Mouse (Mus musculus): ENCODE measurements around the gene Eif3k. TPM values are rescaled to one million over a fixed set of nuclear protein-coding genes. Genes with fewer than 3 reads are reported as not detected.

Gene Eif3k
- polyA plus RNA-seq, 1 experiment from 2014 or later, result 331 TPM

DNA sequence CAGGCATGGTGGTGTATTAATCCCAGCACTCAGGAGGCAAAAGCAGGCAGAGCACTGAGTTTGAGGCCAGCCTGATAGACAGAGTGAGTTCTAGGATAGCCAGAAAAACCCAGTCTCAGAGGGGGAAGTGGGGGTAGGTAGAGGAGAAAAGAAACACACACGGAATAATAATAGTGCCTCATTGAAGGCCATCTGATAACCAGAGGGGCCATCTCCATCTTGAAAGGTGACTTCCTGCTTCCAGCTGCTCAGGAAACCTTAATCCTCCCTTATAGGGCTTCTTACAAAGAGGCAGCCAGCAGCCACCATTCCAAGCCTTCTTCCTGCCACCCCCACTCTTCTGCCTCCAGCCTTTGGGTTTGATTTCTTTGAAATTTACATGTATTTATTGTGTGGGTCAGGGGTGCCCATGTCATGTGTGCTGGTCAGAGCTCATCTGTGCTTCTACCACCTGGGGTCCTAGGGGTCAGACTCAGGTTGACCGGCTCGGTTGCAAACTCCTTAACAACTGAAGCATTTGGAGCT, 18.2 kb downstream of the Eif3k start:
- no peak for ATAC-seq (ENCODE audit: low FRiP score)
- WGBS, result 76% methylated on average over 3 of the region's 3 CpGs
- no peaks in the 10 kb centered on the region for H3K27me3 ChIP-seq
- no peak overlapping the region for H3K27ac ChIP-seq
- H3K9me3 ChIP-seq (replicated peaks), result no peaks in the 10 kb centered on the region
- peaks cover 33% of the 10 kb centered on the region for H3K4me1 ChIP-seq
- no peak overlapping the region for H3K4me2 ChIP-seq (replicated peaks)
- no peak overlapping the region for H3K9ac ChIP-seq
- no peak overlapping the region for H3K4me3 ChIP-seq
- H3K36me3 ChIP-seq, result no peaks in the 10 kb centered on the region

GRCm38 (mm10) chr7:28961927-28962670, 19.6 kb downstream of the Eif3k start, which contains the start of gene Actn4:
TSS of gene Actn4 (minus strand) at chr7:28962340.
- no peaks in the 10 kb centered on the region for H3K36me3 ChIP-seq
- peaks cover 42% of the 10 kb centered on the region for H3K4me1 ChIP-seq
- H3K9me3 ChIP-seq (replicated peaks), result no peaks in the 10 kb centered on the region
- peak within 1 kb of the TSS; percentile 89 for H3K4me2 ChIP-seq (replicated peaks)
- ATAC-seq (ENCODE audit: low FRiP score), result peak; percentile 92
- peak within 1 kb of the TSS; percentile 96 for H3K4me3 ChIP-seq
- peak within 1 kb of the TSS; percentile 88 for H3K27ac ChIP-seq
- no peaks in the 10 kb centered on the region for H3K27me3 ChIP-seq
- H3K9ac ChIP-seq, result peak within 1 kb of the TSS; percentile 98
- whole genome bisulfite sequencing, result under 1% methylated on average over 75 of the region's 76 CpGs

DNA sequence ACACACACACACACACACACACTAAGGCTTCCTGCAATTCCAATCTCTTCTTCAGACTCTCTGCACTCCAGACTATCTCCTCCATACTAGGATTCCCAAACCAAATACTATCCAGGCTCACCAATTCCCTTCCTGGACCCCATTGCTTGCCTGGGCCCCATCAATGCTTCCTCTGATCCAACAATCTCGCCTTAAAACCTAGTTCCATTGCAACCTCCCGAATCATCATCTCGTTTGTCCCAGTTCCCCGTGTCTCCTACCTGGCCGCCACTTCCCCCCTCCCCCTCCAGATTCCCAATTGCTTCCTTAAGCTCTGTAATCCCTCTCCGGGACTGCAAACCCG, 20.1 kb downstream of the Eif3k start:
- Histone ChIP-seq H3K9ac (peak overlapping the region; percentile 98), H3K27me3 (no peaks in the 10 kb centered on the region), H3K4me1 (peaks cover 42% of the 10 kb centered on the region), H3K9me3 (replicated peaks) (no peaks in the 10 kb centered on the region), H3K36me3 (no peaks in the 10 kb centered on the region), H3K4me2 (replicated peaks) (peak overlapping the region; percentile 89), H3K4me3 (peak overlapping the region; percentile 96), H3K27ac (peak overlapping the region; percentile 88)
- under 1% methylated on average over 7 of the region's 7 CpGs for WGBS
- ATAC-seq (ENCODE audit: low FRiP score), result no peak

DNA sequence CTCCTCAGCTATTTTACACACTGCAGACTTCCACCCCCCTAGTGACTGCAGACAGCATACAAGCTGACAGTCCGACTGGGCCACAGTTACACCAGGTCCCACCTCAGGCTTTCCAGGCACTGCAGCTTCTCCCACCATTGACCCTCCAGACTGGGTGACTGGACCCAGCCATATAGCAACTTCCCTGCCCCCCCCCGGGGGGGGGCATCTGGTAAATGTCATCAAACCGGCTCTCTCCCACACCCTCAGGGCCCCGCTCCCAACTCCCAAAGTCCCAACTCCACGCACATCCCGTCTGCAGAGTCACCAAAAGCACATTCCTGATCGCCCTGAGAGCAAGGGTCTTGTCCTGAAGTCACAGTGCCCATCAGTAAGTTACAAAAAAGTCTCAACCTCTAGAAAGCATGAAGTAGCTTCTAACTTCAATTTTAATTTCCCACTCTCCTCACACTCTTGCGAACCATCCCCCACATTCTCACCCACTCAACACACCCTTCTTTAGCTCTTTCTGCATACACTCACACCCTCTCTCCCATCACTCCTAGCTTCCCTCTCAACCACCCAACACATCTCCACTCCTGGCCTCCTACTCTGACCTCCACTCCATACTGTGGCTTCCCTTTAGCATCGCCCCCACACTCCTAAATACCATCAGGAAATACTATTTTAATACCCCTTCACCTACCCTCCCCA, 21.2 kb downstream of the Eif3k start:
- Histone ChIP-seq H3K27me3 (no peaks in the 10 kb centered on the region), H3K4me3 (peak overlapping the region; percentile 96), H3K4me1 (peaks cover 45% of the 10 kb centered on the region), H3K9ac (peak overlapping the region; percentile 98), H3K9me3 (replicated peaks) (no peaks in the 10 kb centered on the region), H3K36me3 (no peaks in the 10 kb centered on the region), H3K4me2 (replicated peaks) (peak overlapping the region; percentile 89), H3K27ac (no peak overlapping the region)
- no peak for ATAC-seq (ENCODE audit: low FRiP score)
- WGBS, result 28% methylated on average over 9 of the region's 9 CpGs

GRCm38 (mm10) chr7:28959505-28960045, 22.1 kb downstream of the Eif3k start:
- H3K9ac ChIP-seq, result peak overlapping the region; percentile 98
- H3K4me1 ChIP-seq, result peaks cover 51% of the 10 kb centered on the region
- no peak for ATAC-seq (ENCODE audit: low FRiP score)
- H3K9me3 ChIP-seq (replicated peaks), result no peaks in the 10 kb centered on the region
- H3K4me2 ChIP-seq (replicated peaks), result peak overlapping the region; percentile 89
- peak overlapping the region; percentile 96 for H3K4me3 ChIP-seq
- H3K27me3 ChIP-seq, result no peaks in the 10 kb centered on the region
- no peak overlapping the region for H3K27ac ChIP-seq
- WGBS, result 47% methylated on average over 6 of the region's 6 CpGs
- no peaks in the 10 kb centered on the region for H3K36me3 ChIP-seq

DNA sequence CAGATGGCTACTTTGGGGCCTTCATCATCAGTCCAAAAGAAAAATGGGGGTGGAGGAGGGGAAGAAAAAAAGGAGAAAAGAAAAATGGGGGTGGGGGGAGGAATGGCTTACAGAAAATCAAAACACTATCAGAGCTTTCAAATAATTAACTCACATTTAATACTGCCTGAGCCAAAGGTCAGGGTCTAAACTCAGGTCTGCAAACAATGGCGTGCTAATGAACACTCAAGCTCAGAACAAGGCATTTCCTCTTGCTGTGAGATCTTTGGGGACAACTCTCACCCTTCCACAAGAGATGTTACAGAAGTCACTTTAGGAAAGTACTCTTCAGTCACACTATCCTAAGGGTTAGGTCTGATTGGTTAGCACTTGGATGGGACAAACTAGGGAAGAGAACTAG, 22.9 kb downstream of the Eif3k start:
- Histone ChIP-seq H3K4me3 (no peak overlapping the region), H3K36me3 (no peaks in the 10 kb centered on the region), H3K27me3 (no peaks in the 10 kb centered on the region), H3K4me1 (peaks cover 55% of the 10 kb centered on the region), H3K4me2 (replicated peaks) (0 out of 2 replicates have a peak overlapping the region, but pooled peaks have one; percentile 89), H3K27ac (no peak overlapping the region), H3K9ac (0 out of 2 replicates have a peak overlapping the region, but pooled peaks have one; percentile 98), H3K9me3 (replicated peaks) (no peaks in the 10 kb centered on the region)
- WGBS, result 69% methylated on average over 1 of the region's 1 CpGs
- ATAC-seq (ENCODE audit: low FRiP score), result no peak

DNA sequence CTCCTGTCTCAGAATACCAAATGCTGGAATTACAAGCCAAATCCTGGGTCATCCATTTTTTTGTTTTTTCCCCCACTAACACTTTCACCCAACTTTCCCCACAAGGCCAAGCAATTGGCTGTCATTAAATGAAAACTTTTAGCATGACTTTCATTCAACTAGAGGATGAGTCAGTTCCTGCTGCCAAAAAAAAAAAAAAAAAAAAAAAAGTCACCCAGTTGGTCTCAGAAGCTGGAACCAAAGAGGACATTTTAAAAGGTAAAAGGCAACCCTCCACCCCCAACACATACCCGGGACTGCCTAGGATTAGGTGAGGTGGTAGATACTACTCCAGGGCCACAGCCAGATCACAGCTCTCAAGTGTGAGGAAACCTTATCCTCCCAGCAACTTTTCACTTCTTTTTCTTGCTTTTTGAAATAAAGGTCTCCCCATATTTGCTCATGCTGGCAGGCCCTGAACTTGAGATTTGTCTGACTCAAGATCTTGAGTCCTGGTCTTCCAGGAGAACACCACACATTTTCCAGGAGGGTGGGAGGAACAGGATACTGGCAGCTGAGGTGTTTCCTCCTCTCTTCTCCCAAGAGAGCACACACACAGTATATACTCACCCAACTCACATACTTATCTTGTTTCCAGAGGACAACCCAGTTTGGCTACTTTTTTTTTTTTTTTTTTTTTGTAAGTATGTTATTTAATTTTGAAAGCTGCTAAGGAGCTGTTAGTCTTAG, 23.5 kb downstream of the Eif3k start:
- no peak for ATAC-seq (ENCODE audit: low FRiP score)
- Histone ChIP-seq H3K9ac (no peak overlapping the region), H3K36me3 (no peaks in the 10 kb centered on the region), H3K27me3 (no peaks in the 10 kb centered on the region), H3K27ac (no peak overlapping the region), H3K4me3 (no peak overlapping the region), H3K4me2 (replicated peaks) (no peak overlapping the region), H3K4me1 (peaks cover 60% of the 10 kb centered on the region), H3K9me3 (replicated peaks) (no peaks in the 10 kb centered on the region)
- 89% methylated on average over 1 of the region's 1 CpGs for WGBS

- H3K4me3 ChIP-seq, result no peak overlapping the region
- peaks cover 60% of the 10 kb centered on the region for H3K4me1 ChIP-seq
- H3K9ac ChIP-seq, result no peak overlapping the region
- H3K9me3 ChIP-seq (replicated peaks), result no peaks in the 10 kb centered on the region
- WGBS, result 83% methylated on average over 6 of the region's 6 CpGs
- no peak overlapping the region for H3K4me2 ChIP-seq (replicated peaks)
- no peak overlapping the region for H3K27ac ChIP-seq
- ATAC-seq (ENCODE audit: low FRiP score), result no peak
- no peaks in the 10 kb centered on the region for H3K36me3 ChIP-seq
- no peaks in the 10 kb centered on the region for H3K27me3 ChIP-seq
Observed at GRCm38 (mm10) chr7:28957286-28957685, 24.4 kb downstream of the Eif3k start.

- H3K4me3 ChIP-seq, result no peak overlapping the region
- no peak overlapping the region for H3K27ac ChIP-seq
- no peaks in the 10 kb centered on the region for H3K27me3 ChIP-seq
- H3K36me3 ChIP-seq, result no peaks in the 10 kb centered on the region
- H3K9me3 ChIP-seq (replicated peaks), result no peaks in the 10 kb centered on the region
- no peak for ATAC-seq (ENCODE audit: low FRiP score)
- H3K4me2 ChIP-seq (replicated peaks), result no peak overlapping the region
- no peak overlapping the region for H3K9ac ChIP-seq
- WGBS, result 89% methylated on average over 1 of the region's 1 CpGs
- peaks cover 67% of the 10 kb centered on the region for H3K4me1 ChIP-seq
Observed at GRCm38 (mm10) chr7:28956270-28956669, 25.4 kb downstream of the Eif3k start.

- Histone ChIP-seq H3K4me1 (peaks cover 59% of the 10 kb centered on the region), H3K9me3 (replicated peaks) (no peaks in the 10 kb centered on the region), H3K9ac (no peak overlapping the region), H3K4me2 (replicated peaks) (no peak overlapping the region), H3K27me3 (no peaks in the 10 kb centered on the region), H3K4me3 (no peak overlapping the region), H3K36me3 (no peaks in the 10 kb centered on the region), H3K27ac (peak overlapping the region; percentile 53; the same call in 1 of the 2 replicates)
- WGBS, result 70% methylated on average over 5 of the region's 5 CpGs
- no peak for ATAC-seq (ENCODE audit: low FRiP score)
Observed at GRCm38 (mm10) chr7:28955295-28955897, 26.3 kb downstream of the Eif3k start.

DNA sequence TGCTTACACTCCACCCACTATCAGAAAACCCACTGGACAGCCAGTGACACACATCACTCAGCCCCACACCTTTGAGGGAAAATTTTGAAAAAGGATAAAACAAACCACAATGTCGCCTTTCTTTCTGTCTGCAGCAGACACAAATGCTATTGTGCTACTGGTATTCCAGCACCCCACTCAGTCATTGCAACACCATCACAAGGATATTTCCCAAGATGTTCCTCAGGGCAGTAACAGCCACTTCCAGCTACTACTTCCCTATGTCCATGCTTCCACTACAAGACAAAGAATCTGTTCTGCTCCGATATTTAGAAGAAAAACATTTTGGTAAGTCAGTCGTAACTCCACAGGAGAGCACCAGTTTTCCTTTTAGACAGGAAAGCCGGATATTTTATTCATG, 26.9 kb downstream of the Eif3k start:
- Histone ChIP-seq H3K4me1 (peaks cover 52% of the 10 kb centered on the region), H3K4me2 (replicated peaks) (no peak overlapping the region), H3K9me3 (replicated peaks) (no peaks in the 10 kb centered on the region), H3K36me3 (no peaks in the 10 kb centered on the region), H3K4me3 (no peak overlapping the region), H3K9ac (no peak overlapping the region), H3K27me3 (no peaks in the 10 kb centered on the region), H3K27ac (no peak overlapping the region; the same call in 1 of the 2 replicates)
- WGBS, result 66% methylated on average over 4 of the region's 4 CpGs
- no peak for ATAC-seq (ENCODE audit: low FRiP score)

All from hindbrain, embryonic 12.5 days (tissue).